Mouse (Mus musculus): ENCODE measurements around the gene Hilpda. TPM values are rescaled to one million over a fixed set of nuclear protein-coding genes. Genes with fewer than 3 reads are reported as not detected.

Gene Hilpda
- total RNA-seq, 2 experiments from 2014 or later = 5.5 to 6.8 TPM

Other genes with a start within 250 kb of the Hilpda start
- gene Lep, start 212.3 kb upstream of the Hilpda start, total RNA-seq (2021) = not detected
- gene Rbm28, start 107.5 kb upstream of the Hilpda start, total RNA-seq (2021) = 10 to 100 TPM; 40.2 to 44.1 TPM
- gene Prrt4, start 92.9 kb upstream of the Hilpda start, total RNA-seq (2021) = 1 to 10 TPM; 3.0 to 3.5 TPM
- 10 to 100 TPM; 56.7 to 58.6 TPM for gene Impdh1, start 56.1 kb upstream of the Hilpda start, total RNA-seq (2021)
- gene Fam71f2, start 7.1 kb downstream of the Hilpda start, total RNA-seq (2021) = under 1 TPM in 1 of 2 experiments, not detected in 1; 0.81 TPM
- gene Fam71f1, start 46.7 kb downstream of the Hilpda start, total RNA-seq (2021) = not detected
- gene Calu, start 75.6 kb downstream of the Hilpda start, total RNA-seq (2021) = 10 to 100 TPM; 59.4 to 62.6 TPM
- under 1 TPM; 0.14 to 0.30 TPM for gene Opn1sw, start 116.0 kb downstream of the Hilpda start, total RNA-seq (2021)
- 100 to 1,000 TPM; 105 to 113 TPM for gene Ccdc136, start 123.8 kb downstream of the Hilpda start, total RNA-seq (2021)
- gene Flnc, start 160.8 kb downstream of the Hilpda start, total RNA-seq (2021) = 1 to 10 TPM; 1.4 to 1.5 TPM
- 100 to 1,000 TPM; 262 TPM for gene Atp6v1f, start 195.2 kb downstream of the Hilpda start, total RNA-seq (2021)
- gene Atp6v1fnb, start 198.9 kb downstream of the Hilpda start, total RNA-seq (2021) = under 1 TPM in 1 of 2 experiments, not detected in 1; 0.54 TPM
- 1 to 10 TPM in 1 of 2 experiments, under 1 TPM in 1; 0.63 to 1.1 TPM for gene Kcp, start 235.5 kb downstream of the Hilpda start, total RNA-seq (2021)